Mouse (Mus musculus) adrenal gland, adult (tissue): Measurements from ENCODE around the gene 1110051M20Rik.

Experiments used
- DNase-seq, 2 experiments: peaks; one replicate each; pipeline ENCODE4 v3.0.0; 2022 to 2023; ENCODE audit warnings: low spot score in 1 of 2; ENCODE audit not compliant: inconsistent age in 2 of 2

1110051M20Rik gene

DNA sequence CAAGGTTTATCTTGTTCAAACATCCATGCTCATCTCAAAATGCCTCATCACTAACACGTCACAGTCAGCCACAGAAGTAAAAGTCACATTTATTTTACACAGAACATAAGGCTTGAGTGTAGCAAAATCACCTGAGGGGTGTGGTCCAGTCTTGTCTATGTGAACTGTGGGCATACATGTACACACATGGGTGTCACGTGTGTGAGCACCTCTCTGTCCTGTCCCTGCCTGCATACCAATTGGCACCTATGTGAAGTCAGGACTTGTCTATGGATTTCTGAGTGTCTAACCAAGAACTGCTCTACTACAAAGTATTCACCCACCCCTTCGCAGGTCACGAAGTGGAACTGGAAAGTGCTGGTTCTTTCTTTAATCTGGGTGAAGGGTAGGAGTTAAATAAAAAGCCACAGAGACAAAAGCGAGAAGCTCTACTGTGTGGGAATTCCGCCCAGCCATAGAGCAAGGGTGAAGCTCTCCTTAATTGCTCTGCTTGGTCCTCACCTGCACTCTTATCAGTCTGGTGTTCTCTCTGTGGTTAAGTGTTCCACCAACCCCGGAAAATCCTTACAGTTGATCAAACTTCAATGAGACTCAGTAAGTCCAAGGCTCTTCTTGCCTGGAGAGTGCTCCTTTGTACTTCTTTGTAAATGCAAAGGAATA lies 20.3 kb downstream of the 1110051M20Rik start:
- DNase-seq: no peak

DNA sequence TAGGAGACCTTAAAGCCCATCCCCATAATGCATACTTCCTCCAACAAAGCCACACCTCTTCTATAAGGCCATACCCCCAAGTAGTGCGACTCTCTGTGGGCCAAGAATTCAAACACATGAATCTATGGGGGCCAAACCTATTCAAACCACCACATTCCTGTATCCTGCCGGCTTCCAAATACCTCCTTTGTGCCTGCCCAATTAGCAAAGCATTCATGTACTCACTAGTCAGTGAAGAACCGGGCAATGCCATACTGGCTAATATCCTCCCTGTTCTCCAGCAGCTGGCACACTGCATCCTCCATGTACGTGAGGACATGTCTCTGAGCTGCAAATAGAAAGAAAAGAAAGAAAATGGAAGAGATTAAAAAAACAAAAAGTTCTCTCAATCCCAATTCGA lies 22.9 kb downstream of the 1110051M20Rik start:
- no peak for DNase-seq

DNA sequence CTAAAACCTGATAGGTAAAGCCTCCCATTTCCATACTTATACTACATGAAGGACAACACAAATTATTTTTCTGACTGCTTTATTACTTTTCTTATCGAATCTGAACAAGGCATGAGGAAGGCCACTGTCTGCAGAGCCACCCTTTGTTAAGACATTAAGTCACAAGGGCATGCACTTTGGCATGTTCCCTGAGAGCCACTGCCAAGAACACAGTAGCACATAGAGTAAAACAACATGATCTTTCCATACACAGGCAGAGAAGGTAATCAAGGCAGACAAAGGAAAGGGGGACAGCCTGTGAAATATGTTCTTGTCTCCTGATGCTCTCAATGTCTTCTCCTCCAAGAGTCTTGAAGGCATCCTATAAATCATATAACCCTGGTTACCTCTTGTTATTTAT lies 30.7 kb downstream of the 1110051M20Rik start:
- DNase-seq: peak; percentile 14 to 65

DNA sequence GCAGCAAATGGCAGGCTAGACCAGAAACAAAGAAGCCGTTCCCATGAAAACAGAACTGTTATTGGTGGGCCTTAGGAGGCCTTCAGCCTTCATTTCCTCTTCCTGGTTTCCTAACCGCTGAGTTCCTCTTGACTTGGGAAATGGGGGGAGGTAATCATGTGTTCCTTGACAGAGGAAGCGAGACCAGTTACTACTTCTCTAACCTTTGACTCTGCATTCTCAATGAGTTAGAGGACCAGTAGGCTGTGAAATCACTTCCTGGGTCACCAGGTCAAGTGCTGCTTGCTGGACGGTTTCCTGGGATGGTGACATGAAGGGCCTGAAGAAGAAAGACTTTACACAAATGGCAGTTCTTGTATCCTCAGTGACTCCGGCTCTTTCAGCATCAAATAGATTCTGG lies 32.1 kb downstream of the 1110051M20Rik start:
- peak; percentile 15 to 43 for DNase-seq

DNA sequence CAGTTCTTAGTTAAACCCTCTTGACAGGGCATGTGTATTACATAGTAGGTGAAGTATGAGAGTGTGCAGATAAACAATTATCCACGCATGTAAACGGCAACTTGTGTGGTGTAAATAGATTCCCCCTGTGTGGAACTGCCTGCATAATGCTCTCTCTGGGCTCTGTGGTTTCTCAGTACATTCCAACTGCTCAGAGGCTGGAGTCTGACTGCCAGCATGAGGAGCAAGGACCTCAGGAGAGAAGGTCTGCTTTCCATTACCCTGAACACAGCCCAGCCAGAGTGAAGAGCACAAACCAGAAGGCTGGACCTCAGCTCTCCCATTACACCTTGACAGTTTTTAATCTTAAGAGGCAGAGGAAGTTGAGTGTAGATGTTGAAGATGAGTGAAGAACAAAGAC lies 33.0 kb downstream of the 1110051M20Rik start:
- DNase-seq: no peak

DNA sequence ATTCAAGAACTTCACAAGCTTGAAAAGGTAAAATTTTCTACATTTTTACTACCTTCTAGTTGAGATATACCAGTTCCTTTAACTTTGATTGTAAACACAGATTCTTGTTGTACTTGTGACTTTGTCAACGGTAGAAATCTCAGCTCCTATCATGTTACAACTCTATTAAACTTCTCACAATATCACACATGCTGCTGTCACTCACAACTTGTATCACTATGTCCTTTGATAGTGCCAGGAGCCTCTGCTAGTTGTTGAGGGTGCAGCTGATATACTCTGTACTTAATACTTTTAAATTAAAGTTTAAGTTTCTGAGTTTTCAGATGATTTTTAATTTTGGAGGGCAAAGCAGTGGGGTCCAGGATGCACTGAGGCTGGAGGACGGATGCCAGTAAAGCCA lies 36.5 kb downstream of the 1110051M20Rik start:
- DNase-seq: no peak

DNA sequence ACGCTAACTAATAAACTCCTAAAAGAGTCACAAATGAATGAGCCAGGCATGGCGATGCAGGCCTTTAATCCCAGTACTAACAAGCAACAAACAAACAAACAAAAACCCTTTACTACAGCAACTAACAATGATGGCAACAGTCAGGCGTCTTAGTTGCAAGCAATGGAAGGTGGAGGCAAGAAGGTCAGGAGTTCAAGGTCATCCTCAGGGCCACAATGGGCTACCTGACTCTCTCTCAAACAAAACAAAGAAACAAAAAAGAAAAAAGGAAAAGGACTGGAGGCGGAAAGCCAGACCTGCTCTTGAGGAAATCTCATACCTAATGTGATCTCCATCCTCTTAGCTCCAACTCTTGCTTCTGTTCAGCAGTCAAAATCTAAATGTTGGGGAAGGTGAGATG lies 39.4 kb downstream of the 1110051M20Rik start:
- no peak for DNase-seq

DNA sequence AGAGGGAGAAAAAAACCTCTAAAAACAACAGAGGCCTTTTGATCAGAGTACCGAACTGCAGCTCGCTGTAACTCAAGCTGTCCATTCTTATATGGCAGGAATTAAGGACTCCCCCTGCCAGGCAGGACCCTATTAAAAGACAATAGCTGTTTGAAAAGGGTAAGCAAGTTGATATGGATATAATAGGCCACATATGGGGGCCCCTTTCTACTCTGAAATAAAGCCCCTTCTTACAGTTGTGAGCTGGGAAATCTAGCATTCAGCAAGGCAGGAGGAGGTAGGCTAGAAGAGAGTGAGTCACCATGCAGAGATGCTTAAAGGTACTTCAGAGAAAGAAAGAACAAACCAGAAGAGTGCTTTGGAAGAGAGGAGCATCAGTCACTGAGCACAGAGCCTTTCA lies 44.8 kb downstream of the 1110051M20Rik start:
- no peak for DNase-seq

DNA sequence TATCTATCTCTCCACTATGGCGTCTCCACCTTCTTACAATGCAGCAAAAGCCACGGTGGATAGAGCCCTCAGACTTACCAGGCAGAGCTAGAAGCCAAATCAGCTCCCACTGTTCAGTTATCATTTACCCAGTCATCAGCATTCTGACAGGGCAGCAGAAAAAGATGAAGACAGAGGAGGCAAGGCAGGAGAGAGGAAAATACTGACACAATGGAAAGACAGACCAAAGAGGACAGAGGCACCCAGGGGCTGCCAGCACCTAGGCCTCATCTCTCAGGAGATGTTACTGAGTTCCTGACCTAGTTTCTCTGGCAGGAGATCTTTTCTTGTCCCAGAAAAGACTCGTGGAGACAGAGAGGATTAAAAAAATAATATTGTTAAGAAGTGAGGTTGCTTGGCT lies 45.3 kb downstream of the 1110051M20Rik start:
- DNase-seq: peak in 1 of 2 experiments; percentile 25

DNA sequence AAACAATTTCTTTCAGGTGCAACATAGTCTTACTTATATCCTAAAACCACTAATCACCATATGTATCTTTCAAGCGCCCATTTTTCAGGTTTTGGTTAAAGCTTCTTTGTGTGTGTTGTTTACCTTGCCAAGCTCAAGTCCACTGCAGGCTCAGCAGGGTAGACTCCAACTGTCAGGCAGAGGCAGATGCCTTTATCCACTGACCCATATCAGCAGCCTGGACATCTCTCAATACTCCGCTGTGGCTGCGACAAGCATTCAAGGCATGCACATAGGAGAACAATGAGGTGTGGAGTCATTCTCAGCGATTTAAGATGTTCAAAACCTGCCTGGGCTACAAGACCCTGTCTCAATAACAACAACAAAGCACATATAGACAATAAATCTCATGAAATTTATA lies 50.4 kb downstream of the 1110051M20Rik start:
- no peak for DNase-seq

DNA sequence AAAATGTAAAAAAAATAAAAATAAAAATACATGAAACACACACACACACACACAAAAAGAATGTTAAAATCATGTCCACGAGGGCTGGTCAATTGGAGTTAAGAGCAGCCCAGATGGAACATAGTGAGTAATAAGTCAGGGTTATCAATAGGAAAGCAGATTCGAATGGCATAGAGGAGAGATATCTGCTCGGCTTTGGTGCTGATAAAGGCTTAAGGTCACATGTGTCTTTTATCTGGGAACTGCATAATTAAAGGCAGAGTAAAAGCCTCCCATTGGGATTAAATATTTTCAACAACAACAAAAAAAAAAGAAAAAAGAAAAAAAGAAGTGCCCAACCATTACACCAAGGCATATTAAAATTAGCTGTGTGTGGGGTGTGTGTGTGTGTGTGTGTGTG lies 55.8 kb downstream of the 1110051M20Rik start:
- DNase-seq: no peak

DNA sequence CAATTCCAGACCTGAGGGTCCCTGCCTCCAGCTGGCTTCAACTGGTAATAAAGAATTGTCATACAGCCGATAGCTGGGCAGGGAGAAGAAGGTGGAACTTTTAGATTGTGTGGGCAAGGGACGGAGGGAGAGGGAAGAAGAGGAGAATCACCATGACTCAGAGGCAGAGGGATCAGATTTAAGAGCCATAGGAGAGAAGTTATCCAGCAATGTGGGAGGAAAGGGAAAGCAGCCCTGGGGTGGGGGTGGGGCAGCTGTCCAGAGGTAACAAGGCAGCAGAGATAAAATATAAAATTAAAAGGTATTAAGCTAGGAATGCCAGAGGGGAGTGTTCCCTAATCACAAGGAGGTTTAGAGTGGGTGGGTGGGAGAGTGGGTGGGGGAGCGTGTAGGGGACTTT lies 56.2 kb downstream of the 1110051M20Rik start:
- no peak for DNase-seq

DNA sequence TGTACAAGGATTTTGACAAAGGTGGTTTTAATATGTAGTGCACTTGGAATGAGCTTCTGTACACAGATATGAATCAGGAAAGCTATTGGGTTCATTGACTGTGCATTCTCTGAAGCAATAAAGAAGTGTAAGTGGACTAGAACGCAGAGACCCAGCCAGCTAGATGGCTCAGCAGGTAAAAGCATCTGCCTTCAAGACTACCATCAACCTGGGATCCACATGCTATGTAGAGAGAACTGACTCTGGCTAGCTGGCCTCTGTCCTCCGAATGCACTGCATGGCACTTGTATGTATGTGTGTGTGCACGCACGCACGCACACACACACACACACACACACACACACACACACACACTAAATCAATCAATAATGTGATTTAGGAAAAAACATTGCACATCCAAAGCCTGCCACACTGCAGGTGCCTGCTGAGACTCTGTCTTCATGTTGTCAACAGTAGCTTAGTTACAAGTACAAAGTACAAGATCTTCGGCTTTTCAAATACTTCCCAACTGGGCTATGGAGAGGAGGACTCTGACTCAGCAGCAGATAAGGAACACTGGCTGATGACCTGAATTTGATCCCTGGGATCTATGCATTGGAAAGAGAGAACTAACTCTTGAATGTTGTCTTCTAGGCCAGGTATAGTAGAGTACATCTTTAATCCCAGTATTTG lies 57.1 kb downstream of the 1110051M20Rik start:
- DNase-seq: no peak

DNA sequence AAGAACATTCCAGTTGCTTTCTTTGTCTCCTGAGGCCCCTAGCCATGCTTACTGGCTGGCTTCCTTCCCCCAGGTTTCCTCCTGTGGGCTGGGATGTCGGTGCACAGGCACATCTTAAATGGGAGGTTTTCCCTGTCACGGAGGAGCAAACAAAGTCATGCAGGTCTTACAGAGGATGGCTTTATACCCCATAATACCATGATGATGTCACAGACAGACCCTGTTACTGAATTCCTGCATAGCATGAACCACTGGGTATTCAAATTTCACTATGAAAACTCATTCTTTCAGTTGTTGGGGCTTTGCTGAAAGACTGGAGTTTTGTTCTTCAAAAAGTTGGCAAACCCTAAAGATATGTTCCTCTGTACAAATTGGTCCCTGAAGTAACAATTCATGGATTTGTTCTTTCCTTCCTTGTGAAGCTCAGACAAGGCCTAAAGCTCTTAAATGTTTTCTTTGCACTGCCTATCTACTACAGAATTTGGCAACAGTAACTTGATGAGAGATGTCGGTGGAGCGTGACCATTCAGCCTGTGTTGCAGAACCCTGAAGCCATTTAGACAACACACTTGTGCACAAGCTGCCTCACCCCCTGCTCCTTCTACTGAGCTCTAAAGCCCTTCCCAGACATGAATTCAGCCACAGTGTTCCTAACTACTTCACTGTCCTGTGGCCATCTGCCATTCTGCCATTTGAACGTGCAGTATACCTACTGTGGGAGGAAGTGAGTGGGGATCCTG lies 57.8 kb downstream of the 1110051M20Rik start:
- no peak for DNase-seq

DNA sequence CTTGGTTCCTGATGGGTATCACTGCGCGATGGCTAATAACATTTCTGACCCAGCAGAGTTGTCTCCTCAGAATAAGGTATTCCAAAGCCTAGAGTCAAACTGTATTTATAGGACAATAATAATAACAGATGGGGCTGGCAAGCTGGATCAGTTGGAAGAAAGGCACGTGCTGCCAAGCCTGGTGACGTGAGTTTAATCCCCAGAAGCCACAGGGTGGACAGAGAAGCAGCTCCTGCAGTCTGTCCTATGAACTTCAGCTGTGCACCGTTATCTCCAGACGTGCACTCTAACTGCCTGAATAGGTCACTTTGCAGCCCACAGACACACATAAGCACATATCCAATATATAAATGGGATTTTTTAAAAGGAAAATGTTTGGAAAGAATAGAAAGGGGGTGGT lies 61.2 kb downstream of the 1110051M20Rik start:
- DNase-seq: no peak

DNA sequence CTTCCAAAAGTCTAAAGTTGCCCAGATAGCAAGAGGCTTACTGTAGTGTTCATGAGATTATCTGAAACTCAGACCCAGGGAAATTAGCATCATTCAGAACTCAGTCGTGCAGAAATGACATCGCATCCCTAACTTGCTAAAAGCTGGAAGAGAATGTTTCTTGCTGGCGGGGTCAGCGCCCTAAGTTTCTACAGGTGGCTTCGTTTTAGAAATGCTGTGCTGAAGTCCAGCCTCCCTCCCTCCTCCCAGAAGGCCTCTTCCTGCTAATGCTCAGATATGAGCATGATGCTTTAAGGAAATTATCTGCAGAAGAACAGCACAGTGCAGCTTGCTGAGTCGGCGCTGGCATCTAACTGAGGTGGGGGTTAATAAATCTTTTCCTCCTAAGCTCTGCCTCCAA lies 67.5 kb downstream of the 1110051M20Rik start:
- DNase-seq: no peak

DNA sequence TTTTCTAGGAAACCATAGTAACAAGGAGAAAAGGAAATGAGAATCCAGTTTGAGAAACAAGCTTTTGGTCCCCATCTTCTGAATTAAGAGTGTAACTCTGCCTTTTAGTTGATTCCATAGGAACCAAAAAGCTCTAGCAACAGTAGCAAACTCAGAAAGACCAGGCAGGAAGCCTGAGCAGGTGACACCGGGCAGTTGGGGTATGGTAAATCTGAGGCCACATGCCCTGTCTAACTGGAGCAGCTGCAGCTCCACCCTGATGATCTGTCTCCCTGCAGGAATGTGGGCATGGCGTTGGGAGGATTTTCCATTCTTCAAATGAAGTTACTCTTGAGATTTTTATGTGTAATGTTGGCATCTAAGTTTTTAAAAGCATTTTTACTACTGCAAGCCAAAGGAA lies 74.2 kb downstream of the 1110051M20Rik start:
- DNase-seq: no peak

DNA sequence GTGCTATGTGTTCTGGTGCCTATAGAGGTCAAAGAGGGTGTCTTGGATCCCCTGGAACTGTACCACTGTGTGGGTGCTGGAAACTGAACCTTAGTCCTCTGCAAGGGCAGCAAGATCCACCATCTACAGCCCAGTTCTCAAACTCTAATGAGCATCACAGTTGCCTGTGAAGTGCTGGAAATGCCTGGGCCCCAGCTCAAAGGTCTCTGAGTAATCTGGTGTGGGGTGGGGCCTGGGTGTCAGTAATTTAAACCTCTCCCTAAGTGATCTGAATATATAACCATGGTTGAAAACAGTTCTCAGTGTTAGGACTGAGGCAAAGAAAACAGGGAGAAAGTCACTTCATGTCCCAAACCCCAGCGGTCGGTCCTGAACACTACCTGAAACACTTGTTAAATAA lies 81.2 kb downstream of the 1110051M20Rik start:
- DNase-seq: no peak

DNA sequence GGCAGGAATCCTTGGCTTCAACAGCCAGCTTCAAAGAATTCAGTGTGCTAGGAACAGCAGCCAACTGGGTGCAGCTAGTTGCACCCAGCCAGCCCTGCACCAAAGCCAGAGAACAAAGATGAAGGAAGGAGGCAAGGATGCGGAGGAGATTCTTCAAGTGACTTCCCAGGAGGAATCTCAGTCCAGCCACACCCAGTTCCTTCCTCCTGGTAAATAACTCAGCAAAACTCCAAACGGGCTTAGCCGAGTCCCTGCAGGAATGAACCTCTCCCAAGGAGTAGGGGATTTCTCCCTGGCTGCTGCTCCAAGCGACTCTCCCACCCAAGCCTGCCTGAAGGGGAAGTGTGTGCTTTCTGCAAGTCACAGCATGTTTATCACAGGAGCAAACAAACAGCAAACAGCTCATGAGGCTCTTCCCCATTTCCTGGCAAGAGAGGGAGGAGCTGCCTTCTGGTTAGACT lies 83.4 kb downstream of the 1110051M20Rik start:
- DNase-seq: no peak

DNA sequence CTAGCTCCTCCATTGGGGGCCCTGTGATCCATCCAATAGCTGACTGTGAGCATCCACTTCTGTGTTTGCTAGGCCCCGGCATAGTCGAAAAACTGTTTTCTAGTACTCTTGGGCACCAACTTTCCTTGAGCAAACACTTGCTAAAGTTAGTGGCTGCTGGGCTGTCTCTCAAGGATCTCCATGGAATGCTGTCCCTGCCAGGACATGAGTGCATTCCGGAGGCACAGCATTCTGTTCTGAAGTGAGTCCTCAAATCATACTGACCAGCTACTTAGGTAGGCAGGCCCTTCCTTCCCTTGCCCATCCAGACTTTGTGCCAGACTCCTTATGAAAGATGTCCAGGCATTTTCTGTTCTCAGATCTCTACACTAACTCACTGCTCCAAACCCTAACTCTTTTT lies 88.7 kb downstream of the 1110051M20Rik start:
- DNase-seq: no peak

DNA sequence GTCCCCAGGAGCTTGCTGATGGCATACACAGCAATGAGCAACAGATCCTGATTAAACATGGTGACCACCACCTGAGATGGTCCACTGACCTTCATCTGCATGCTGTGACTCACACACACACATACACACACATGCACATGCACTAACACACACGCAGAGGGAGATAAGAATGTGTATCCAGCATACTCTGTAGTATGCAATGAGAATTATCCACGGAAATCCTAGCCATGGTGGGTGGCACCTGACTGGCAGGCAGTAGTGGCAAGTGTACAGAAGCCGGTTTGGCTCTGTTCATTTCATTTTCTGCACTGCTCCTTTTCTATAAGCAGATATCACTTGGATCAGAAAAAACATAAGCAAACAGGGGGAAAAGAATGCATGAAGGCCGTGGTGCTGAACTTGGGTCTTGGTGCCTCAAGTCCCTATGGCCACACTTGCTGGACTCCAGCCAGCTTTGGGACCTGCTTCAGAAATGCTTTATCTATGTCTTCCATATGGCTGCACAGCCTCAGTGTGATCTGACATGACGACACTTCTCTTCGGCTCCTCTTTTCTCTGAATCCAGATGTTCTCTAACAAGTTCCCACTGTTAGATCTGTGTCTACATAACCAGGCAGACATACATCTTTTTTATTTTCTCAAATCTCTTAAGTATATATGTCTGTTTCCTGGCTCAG lies 89.6 kb downstream of the 1110051M20Rik start:
- DNase-seq: no peak

DNA sequence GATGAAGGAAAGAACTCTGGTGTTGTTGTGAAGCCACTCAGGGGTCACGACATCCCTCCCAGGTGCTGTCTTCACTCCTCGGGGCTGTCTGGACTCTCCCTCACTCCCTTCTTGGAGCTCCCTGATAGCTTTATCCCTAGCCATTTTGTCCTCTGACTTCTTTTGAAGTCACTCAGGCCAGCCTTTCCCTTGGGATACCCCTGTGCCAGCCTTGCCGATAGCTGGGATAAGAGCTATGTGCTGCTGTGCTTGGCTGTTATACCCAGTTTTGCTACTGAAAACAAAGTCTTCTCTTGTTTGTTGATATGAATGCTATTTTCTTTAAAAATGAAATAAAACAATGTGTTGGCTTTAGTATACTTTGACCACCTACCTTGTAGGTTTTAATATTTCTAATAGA lies 90.7 kb downstream of the 1110051M20Rik start:
- no peak for DNase-seq
